Mouse (Mus musculus) neural tube, embryonic 15.5 days (tissue): ENCODE results near the gene Klhl31. TPM values are rescaled to one million over a fixed set of nuclear protein-coding genes. Genes with fewer than 3 reads are reported as not detected.

Experiments
- polyA plus RNA-seq: library from polyadenylated mRNA; unstranded; fragments of >200 nt; fragmentation: Nextera tagmentation; extraction: Ambion mirVana; gene quantifications from 2 replicates; pipeline ENCODE4 v1.2.1, GENCODE M21; 2015

The Klhl31 gene
- polyA plus RNA-seq, 1 experiment from 2014 or later, result 1.2 TPM

Other genes with a start within 250 kb of the Klhl31 start
- 4.8 and 8.6 TPM in 2 replicates for gene Lrrc1, start 91.6 kb upstream of the Klhl31 start, polyA plus RNA-seq
- 15.2 and 17.2 TPM in 2 replicates for gene Gclc, start 118.0 kb downstream of the Klhl31 start, polyA plus RNA-seq